Mouse (Mus musculus) limb, embryonic 10.5 days (tissue): ENCODE measurements at regions not wholly inside any gene's neighbourhood (a gene's known extent, or its start where the extent isn't known, plus 50 kb on each side); places are given as distances from the start of the nearest gene placed in this dataset.
"Not testable (repeated sequence)": the region's sequence is repeated elsewhere in the genome, so short reads cannot be mapped to it uniquely, and the experiment has no call there.

ENCODE experiments used
- DNase-seq: peaks from one replicate; pipeline ENCODE4 v3.0.0-alpha.2; 2017; ENCODE audit warnings: low spot score
- H3K27ac ChIP-seq: fragments of 300-500 bp; sonication (generic); 2 replicates; pipeline ENCODE4 v1.5.1; 2016; ENCODE audit warnings: mild to moderate bottlenecking
- H3K27me3 ChIP-seq: fragments of 300-500 bp; sonication (generic); 2 replicates; pipeline ENCODE4 v1.6.1; 2016; ENCODE audit warnings: low read depth, mild to moderate bottlenecking; ENCODE audit not compliant: poor library complexity, severe bottlenecking
- H3K36me3 ChIP-seq: fragments of 300-500 bp; sonication (generic); 2 replicates; pipeline ENCODE4 v1.6.1; 2016; ENCODE audit warnings: mild to moderate bottlenecking, moderate library complexity
- H3K4me1 ChIP-seq: fragments of 300-500 bp; sonication (generic); 2 replicates; pipeline ENCODE4 v1.6.1; 2016
- H3K4me3 ChIP-seq: fragments of 300-500 bp; sonication (generic); 2 replicates; pipeline ENCODE4 v1.5.1; 2016; ENCODE audit warnings: mild to moderate bottlenecking, moderate library complexity
- H3K9me3 ChIP-seq: fragments of 300-500 bp; sonication (generic); replicated peaks from 2 replicates; pipeline ENCODE4 v1.6.1; 2016; ENCODE audit warnings: mild to moderate bottlenecking
- WGBS: fragments of 180-500 bp; shearing (Covaris S2); methylation state at CpG from one replicate; pipeline ENCODE4 v1.1.7; 2016; 5-methylcytosine and 5-hydroxymethylcytosine counted together

DNA sequence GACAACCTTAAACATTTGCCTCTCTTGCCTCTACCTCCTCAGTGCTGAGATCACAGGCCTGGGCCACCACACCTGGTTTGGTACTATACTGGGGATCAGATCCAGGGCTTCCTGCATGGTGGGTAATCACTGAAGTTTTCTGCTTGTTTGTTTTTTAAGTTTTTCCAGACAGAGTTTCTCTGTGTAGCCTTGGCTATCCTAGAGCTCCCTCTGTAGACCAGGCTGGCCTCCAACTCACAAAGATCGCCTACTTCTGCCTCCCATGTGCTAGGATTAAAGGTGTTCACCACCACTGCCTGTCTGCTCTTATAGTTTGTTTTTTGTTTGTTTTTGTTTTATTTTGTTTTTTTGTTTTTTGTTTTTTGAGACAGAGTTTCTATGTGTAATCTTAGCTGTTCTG is 105.7 kb upstream of the Otx2 start:
- no peaks in the 10 kb centered on the region for H3K4me1 ChIP-seq
- no peaks in the 10 kb centered on the region for H3K27me3 ChIP-seq
- no peak overlapping the region for H3K4me3 ChIP-seq
- DNase-seq, result no peak
- H3K36me3 ChIP-seq, result no peaks in the 10 kb centered on the region
- H3K27ac ChIP-seq, result no peak overlapping the region
- H3K9me3 ChIP-seq, result no peaks in the 10 kb centered on the region
- 76% methylated on average over 1 of the region's 1 CpGs for WGBS

DNA sequence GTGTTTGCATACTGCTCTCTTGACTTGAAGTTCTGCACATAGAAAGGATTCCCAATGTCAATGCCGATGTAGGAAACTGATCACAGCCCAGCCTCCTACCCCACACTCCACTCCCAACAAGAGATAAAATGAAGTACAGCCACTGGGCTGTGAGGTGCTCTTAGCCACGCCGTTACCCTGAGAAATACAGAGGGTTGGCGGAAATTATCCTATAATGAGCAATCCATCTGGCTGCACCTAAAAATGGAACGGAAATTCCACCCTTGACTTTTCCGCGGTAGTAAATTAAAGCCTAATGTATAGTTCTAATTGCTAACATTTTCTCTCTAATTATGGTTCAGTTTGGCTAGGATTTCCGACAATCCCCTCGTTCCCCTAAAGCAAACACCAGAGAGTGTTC is 97.2 kb upstream of the Otx2 start:
- WGBS, result 43% methylated on average over 9 of the region's 9 CpGs
- H3K4me1 ChIP-seq, result peaks cover 13% of the 10 kb centered on the region; the same call in 1 of the 2 replicates
- H3K36me3 ChIP-seq, result no peaks in the 10 kb centered on the region
- no peak for DNase-seq
- H3K9me3 ChIP-seq, result no peaks in the 10 kb centered on the region
- H3K27ac ChIP-seq, result no peak overlapping the region
- H3K4me3 ChIP-seq, result no peak overlapping the region
- H3K27me3 ChIP-seq, result no peaks in the 10 kb centered on the region

DNA sequence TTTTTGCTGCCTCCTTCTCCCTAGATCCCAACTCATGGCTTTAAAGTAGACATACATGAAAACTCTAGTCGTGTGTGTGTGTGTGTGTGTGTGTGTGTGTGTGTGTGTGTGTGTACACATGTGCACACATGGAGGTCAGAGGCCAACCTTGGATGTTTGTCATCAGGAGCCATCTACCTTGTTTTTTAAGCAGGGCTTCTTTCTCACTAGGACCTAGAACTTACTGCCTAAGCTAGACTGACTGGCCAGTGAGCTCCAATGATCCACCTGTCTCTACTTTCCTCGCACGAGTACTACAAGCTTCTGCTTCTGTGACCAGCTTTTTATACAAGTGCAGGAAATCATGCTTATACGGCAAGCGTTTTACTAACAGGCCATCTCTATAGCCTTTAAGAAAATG is 89.1 kb upstream of the Otx2 start:
- H3K36me3 ChIP-seq, result no peaks in the 10 kb centered on the region
- H3K27ac ChIP-seq, result no peak overlapping the region
- no peaks in the 10 kb centered on the region for H3K4me1 ChIP-seq
- WGBS, result 87% methylated on average over 5 of the region's 5 CpGs
- no peaks in the 10 kb centered on the region for H3K27me3 ChIP-seq
- H3K4me3 ChIP-seq, result no peak overlapping the region
- no peaks in the 10 kb centered on the region for H3K9me3 ChIP-seq
- no peak for DNase-seq

DNA sequence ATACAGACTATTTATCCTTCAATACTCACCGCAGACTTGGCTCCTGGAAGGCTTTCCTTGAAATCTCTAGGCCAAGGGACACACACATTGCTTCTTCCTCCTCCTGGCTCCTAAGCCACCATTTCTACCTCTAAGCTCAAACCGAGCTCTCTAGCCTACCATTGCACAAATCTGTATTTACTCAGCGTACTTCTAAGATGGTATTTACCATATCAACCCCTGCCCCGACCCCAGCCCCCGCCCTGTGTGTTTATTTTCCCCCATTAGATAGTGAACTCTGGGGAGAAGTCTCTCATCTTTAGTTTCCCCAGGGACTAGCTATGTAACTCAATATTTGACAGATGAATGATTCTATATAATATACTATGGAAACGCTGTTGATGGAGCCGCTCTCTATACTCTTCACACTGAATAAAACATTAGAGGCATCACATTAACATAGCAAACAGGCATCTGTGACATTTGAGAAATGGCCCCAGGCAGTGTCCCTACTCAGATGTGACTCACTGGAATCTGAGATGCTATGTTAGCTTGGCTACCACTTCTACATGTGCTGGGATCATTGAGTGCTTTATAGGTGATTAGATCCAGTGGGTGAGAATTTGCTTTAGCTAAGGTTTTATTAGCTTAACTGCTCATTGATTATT is 87.5 kb upstream of the Otx2 start:
- H3K4me1 ChIP-seq, result no peaks in the 10 kb centered on the region
- H3K27me3 ChIP-seq, result no peaks in the 10 kb centered on the region
- 84% methylated on average over 7 of the region's 7 CpGs for WGBS
- no peak overlapping the region for H3K27ac ChIP-seq
- no peaks in the 10 kb centered on the region for H3K36me3 ChIP-seq
- no peaks in the 10 kb centered on the region for H3K9me3 ChIP-seq
- no peak overlapping the region for H3K4me3 ChIP-seq
- DNase-seq, result no peak

DNA sequence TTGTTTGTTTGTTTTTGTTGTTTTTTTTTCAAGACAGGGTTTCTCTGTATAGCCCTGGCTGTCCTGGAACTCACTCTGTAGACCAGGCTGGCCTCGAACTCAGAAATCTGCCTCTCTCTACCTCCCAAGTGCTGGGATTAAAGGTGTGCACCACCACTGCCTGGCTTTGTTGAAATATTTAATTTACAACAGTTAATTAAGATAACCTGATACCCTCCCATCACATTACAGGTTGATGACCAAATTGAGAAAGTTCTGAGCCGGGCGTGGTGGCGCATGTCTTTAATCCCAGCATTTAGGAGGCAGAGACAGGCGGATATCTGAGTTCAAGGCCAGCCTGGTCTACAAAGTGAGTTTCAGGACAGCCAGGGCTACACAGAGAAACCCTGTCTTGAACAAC is 81.5 kb upstream of the Otx2 start:
- not testable (repeated sequence) for H3K27ac ChIP-seq, DNase-seq, H3K4me3 ChIP-seq, H3K36me3 ChIP-seq, H3K9me3 ChIP-seq
- Histone ChIP-seq H3K27me3 (peaks cover 36% of the 10 kb centered on the region), H3K4me1 (peaks cover 37% of the 10 kb centered on the region)
- 95% methylated on average over 5 of the region's 5 CpGs for WGBS

DNA sequence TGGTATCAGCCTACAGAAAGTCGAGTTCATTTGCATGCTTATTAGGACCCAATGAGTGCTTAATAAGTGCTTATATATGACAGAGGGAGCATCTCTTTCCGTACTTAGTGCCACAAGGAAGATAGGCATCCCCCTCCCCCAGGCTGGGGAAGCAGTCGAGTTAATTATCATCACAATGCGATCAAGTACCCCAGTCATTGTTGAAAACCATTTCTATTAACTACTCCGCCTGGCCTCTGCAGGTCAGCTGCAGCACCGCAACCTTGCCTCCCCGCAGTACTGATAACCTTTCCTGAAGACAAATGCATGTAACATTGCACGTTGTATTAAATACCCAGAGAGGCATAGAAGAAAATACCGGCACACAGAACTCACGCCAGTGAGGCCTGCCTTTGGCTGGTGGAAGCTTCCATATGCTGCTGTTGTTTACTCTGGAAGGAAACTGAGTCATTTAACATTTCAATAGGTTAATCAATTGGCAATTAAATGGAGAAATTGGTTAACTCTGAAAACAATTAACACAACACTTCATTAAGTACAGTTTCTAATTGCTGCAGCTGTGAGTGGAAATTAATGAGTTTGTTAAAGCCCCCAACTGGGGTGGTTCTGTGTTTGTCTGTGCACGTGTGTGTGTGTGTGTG is 80.6 kb upstream of the Otx2 start:
- Histone ChIP-seq H3K27ac (peak overlapping the region; percentile 36; the same call in 1 of the 2 replicates), H3K4me1 (peaks cover 37% of the 10 kb centered on the region), H3K9me3 (no peaks in the 10 kb centered on the region), H3K27me3 (peaks cover 36% of the 10 kb centered on the region), H3K4me3 (no peak overlapping the region), H3K36me3 (no peaks in the 10 kb centered on the region)
- 17% methylated on average over 11 of the region's 11 CpGs for WGBS
- no peak for DNase-seq

DNA sequence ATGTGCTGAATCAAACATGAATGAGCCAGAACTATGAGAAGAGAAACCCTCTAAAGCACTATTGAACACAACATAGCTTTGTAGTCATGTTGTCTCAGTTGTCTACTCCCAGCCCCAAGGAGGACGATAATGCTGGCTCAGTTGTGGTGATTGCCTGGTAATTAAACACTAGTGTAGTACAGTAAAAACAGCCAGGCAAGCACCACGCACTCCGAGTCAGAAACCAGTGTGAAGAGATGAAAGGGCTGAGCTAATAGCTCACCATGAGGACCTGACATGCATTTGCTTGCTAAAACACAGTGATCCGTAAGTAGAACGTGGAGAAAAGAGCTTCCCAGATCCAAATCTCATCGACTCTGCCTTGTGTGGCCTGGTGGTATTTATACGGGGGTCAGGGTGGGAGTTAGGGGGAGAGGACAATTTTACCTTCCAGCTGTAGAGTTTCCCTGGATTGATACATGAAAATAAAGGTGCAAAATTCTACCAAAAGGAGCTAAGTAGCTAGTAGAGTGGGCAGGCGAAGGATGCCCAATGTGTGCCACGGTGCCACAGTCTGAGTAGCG is 80.0 kb upstream of the Otx2 start:
- 16% methylated on average over 10 of the region's 10 CpGs for WGBS
- Histone ChIP-seq H3K27ac (peak overlapping the region; percentile 36; the same call in 1 of the 2 replicates), H3K36me3 (no peaks in the 10 kb centered on the region), H3K4me1 (peaks cover 37% of the 10 kb centered on the region), H3K27me3 (peaks cover 36% of the 10 kb centered on the region), H3K9me3 (no peaks in the 10 kb centered on the region), H3K4me3 (no peak overlapping the region)
- no peak for DNase-seq

DNA sequence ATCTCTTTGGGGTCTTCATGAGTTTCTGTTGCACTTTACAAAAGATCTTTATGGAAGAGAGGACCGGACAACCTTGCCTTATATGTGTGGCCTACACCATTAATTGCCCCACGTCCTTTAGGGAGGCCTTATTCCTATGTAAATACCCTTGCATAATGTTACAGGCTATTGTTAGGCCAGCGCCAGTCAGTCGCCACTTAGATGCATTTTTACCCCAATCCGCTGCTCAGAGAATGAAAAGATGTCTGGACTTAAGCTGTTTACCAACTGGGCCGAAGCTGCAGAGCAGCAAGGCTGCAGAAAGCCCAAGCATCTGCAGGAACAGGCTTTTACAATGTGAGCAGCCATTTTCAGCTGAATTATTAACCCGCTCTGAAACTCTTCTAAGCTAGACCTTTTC is 79.5 kb upstream of the Otx2 start:
- H3K4me1 ChIP-seq, result peaks cover 37% of the 10 kb centered on the region
- WGBS, result 40% methylated on average over 7 of the region's 7 CpGs
- DNase-seq, result no peak
- no peaks in the 10 kb centered on the region for H3K9me3 ChIP-seq
- peaks cover 36% of the 10 kb centered on the region for H3K27me3 ChIP-seq
- no peak overlapping the region; the same call in 1 of the 2 replicates for H3K27ac ChIP-seq
- no peak overlapping the region for H3K4me3 ChIP-seq
- no peaks in the 10 kb centered on the region for H3K36me3 ChIP-seq

DNA sequence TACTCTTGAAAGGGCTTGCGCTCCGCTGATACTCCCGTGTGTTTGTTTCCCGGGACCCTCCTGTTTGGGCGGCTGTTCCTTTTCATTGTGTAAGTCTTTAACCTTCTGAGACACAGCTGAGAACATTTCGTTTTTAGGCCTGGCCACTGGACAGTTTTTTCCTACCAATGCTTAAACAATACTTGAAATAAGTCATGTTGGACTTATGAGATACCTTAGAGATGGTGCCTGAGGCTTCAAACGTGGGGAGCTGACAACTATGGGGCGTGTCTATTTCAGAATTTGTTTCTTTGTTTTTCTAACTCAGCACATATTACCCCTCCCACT is 78.9 kb upstream of the Otx2 start:
- peaks cover 37% of the 10 kb centered on the region for H3K4me1 ChIP-seq
- no peaks in the 10 kb centered on the region for H3K36me3 ChIP-seq
- H3K27me3 ChIP-seq, result peaks cover 36% of the 10 kb centered on the region
- peak overlapping the region; percentile 26; the same call in 1 of the 2 replicates for H3K4me3 ChIP-seq
- no peak for DNase-seq
- WGBS, result 34% methylated on average over 8 of the region's 8 CpGs
- no peak overlapping the region for H3K27ac ChIP-seq
- no peaks in the 10 kb centered on the region for H3K9me3 ChIP-seq

DNA sequence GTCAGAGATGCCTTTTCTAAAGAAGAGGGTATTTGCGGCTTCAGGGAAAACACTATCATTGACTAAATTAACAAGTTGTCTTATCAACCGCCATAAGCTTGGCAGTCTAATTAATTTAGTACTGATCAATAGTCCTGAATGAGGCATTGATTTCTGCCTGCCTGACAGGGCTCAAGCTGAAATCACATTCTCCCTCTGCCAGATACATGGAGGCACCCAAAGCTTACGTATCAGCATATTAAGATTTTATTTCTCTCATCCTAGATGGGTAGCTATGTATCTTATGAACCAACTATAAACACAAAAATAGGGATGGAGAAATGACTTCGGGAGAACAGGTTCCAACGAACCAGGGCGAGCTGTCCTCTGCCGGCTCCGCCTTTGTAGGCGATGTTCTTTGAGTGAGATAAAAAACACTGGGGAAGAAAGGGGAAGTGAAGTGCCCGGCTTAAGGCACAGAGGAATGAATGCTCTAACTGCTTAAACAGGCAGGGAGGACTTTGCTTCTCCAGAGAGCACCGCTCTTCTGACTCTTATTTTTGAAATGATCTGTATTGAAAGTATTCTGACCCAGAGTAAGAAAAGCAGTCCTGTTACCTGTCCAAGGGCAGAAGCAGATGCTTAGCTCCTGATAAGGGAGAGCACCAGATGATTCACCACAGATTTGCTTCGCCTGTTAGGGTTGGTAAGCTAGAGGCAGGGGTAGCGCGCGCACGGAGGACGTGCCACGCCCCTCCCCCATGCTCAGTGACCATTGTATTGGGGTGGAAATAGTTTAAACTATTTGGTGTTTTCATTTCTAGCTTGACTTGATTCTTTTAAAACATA is 78.3 kb upstream of the Otx2 start:
- Histone ChIP-seq H3K9me3 (no peaks in the 10 kb centered on the region), H3K4me1 (peaks cover 37% of the 10 kb centered on the region), H3K36me3 (no peaks in the 10 kb centered on the region), H3K27me3 (peaks cover 36% of the 10 kb centered on the region), H3K4me3 (peak overlapping the region; percentile 26; the same call in 1 of the 2 replicates), H3K27ac (no peak overlapping the region)
- no peak for DNase-seq
- WGBS, result 15% methylated on average over 18 of the region's 18 CpGs

DNA sequence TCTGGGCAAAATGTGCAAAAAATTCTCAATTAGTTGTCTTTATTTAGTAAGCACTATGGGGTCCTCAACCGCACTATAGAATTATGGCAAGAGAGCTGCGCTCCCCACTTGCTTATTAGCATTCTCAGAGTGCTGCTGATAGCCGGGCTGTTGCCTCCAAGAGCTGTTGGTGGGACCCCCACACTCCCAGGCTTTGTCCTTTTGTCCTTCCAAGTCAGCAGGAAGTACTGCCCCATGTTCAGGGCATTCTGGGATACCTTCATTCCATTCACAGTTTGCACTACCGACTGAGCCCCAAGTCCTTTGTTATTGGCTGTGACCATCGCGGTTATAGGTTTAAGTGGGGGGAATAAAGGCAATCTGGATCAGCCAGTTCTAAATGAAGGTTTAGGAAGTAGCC is 77.4 kb upstream of the Otx2 start:
- no peak for DNase-seq
- H3K4me1 ChIP-seq, result peaks cover 37% of the 10 kb centered on the region
- no peaks in the 10 kb centered on the region for H3K9me3 ChIP-seq
- no peaks in the 10 kb centered on the region for H3K36me3 ChIP-seq
- H3K27ac ChIP-seq, result peak overlapping the region; percentile 32; the same call in 1 of the 2 replicates
- H3K27me3 ChIP-seq, result peaks cover 36% of the 10 kb centered on the region
- H3K4me3 ChIP-seq, result no peak overlapping the region
- 28% methylated on average over 6 of the region's 6 CpGs for WGBS

DNA sequence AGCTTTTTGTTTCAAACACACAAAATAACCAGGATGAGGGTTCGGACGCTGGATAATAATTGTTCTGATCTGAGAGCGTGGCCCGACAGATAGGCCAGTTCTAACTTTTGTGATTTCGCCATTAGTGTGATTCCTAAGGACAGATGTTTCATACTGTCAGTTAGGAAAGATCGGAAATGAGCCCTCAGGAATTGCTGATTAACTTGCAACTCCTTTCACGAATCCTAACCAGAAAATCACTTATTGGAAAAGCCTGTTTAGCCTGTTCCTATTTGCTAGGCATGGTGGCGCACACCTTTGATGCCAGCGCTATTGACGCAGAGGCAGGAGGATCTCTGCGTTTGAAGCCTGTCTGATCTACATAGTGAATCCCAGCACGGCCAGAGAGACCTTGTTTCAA is 75.4 kb upstream of the Otx2 start:
- no peaks in the 10 kb centered on the region for H3K9me3 ChIP-seq
- no peak for DNase-seq
- no peaks in the 10 kb centered on the region for H3K36me3 ChIP-seq
- no peak overlapping the region for H3K4me3 ChIP-seq
- 94% methylated on average over 12 of the region's 12 CpGs for WGBS
- H3K27ac ChIP-seq, result no peak overlapping the region
- H3K4me1 ChIP-seq, result peaks cover 31% of the 10 kb centered on the region
- peaks cover 33% of the 10 kb centered on the region for H3K27me3 ChIP-seq

DNA sequence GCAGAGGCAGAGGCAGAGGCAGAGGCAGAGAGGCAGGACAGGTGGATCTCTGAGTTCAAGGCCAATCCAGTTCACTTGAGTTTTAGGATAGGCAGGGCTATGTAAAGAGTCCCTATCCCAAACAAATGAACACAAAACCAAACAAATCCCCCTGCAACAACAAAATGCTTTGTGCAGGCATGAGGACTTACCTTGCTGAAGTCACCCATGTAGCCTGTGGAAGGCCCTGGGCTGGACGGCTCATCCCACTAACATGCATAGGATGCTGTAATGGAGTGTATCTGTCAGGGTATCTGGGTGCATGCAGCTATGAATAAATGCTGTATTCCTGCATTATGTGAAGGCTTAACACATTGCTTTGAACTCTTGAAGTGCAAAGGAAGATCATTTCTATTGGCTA is 74.3 kb upstream of the Otx2 start:
- peaks cover 23% of the 10 kb centered on the region for H3K27me3 ChIP-seq
- no peak for DNase-seq
- 91% methylated on average over 1 of the region's 1 CpGs for WGBS

More for the DNA sequence above, 74.3 kb upstream of the Otx2 start:
- no peak overlapping the region for H3K27ac ChIP-seq
- H3K36me3 ChIP-seq, result no peaks in the 10 kb centered on the region
- H3K4me3 ChIP-seq, result no peak overlapping the region
- no peaks in the 10 kb centered on the region for H3K9me3 ChIP-seq
- H3K4me1 ChIP-seq, result peaks cover 20% of the 10 kb centered on the region
